Mouse (Mus musculus): ENCODE data around the gene Kdelc1. TPM values are rescaled to one million over a fixed set of nuclear protein-coding genes. Genes with fewer than 3 reads are reported as not detected.

The Kdelc1 gene
- total RNA-seq, 1 experiment = 28.4 TPM

DNA sequence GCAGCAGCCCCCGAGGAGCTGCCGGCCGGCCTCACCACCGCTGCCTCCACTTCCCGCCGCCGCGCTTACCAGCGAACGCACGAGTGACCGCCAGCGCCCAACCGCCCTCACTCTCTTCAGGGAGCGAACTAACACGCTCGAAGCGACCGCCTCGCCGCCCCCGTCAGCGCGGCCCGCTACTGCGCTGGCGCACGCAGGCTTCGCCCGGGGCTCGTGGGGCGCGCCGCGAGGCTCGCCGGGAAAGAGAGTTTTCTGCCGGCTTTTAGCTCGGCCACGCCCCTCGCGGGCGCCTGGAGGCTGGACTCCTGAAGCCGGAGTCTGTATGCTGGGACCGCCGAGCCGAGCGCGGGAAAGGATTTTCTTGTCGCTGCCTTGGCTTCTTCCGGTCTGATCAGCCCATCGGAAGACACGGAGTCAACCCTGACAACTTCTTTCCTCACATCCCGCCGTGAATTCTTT lies 16.3 kb downstream of the Kdelc1 start, which contains the start of gene Tex30:
Gene Tex30, minus strand, starts transcription at position 183 of the 459 bp plus-strand sequence.
- peaks cover 3% of the 10 kb centered on the region for H3K36me3 ChIP-seq (ENCODE audit: control insufficient read depth, insufficient read depth, low read length, poor library complexity, severe bottlenecking)
- H3K4me3 ChIP-seq (ENCODE audit: insufficient read depth in 1 of 2, low read depth in 1 of 2, low read length in 2 of 2, poor library complexity in 1 of 2, severe bottlenecking in 1 of 2) = peak within 1 kb of the TSS; percentile 83 to 88
- TF ChIP-seq ZC3H11A (IDR thresholded peaks at IDR 0.05; ENCODE audit: borderline replicate concordance, low read depth, low read length) (no peak), HCFC1 (IDR thresholded peaks at IDR 0.05; ENCODE audit: borderline replicate concordance, insufficient read depth, low read length) (peak; percentile 92)
- peak; percentile 90 for DNase-seq (ENCODE audit: low read depth, low spot score)
- H3K9ac ChIP-seq (ENCODE audit: insufficient read depth, low read depth, low read length, poor library complexity, severe bottlenecking) = peak within 1 kb of the TSS; percentile 89
- in situ Hi-C loops (cut with MboI; ENCODE audit: low sequenced_read_pairs in 2 of 2, unreplicated experiment in 2 of 2) = no loop called here
- no peaks in the 10 kb centered on the region for H3K9me3 ChIP-seq (ENCODE audit: control insufficient read depth, insufficient read depth, low read depth, low read length)
- peak within 1 kb of the TSS; percentile 27; the same call in 1 of the 2 replicates for H3K27ac ChIP-seq (ENCODE audit: insufficient read depth, low read depth, low read length, poor library complexity, severe bottlenecking)
- H3K4me1 ChIP-seq (ENCODE audit: control insufficient read depth in 2 of 2, insufficient read depth in 2 of 2, low read length in 2 of 2, poor library complexity in 1 of 2) = no peaks in the 10 kb centered on the region; a peak in 2 of 4 replicates

- no peak for DNase-seq (ENCODE audit: low read depth, low spot score)
- Histone ChIP-seq H3K27ac (ENCODE audit: insufficient read depth, low read depth, low read length, poor library complexity, severe bottlenecking) (peak overlapping the region; percentile 27; the same call in 1 of the 2 replicates), H3K4me1 (ENCODE audit: control insufficient read depth in 2 of 2, insufficient read depth in 2 of 2, low read length in 2 of 2, poor library complexity in 1 of 2) (no peaks in the 10 kb centered on the region; a peak in 2 of 4 replicates), H3K9me3 (ENCODE audit: control insufficient read depth, insufficient read depth, low read depth, low read length) (no peaks in the 10 kb centered on the region), H3K9ac (ENCODE audit: insufficient read depth, low read depth, low read length, poor library complexity, severe bottlenecking) (peak overlapping the region; percentile 89), H3K4me3 (ENCODE audit: insufficient read depth in 1 of 2, low read depth in 1 of 2, low read length in 2 of 2, poor library complexity in 1 of 2, severe bottlenecking in 1 of 2) (peak overlapping the region; percentile 83 to 88), H3K36me3 (ENCODE audit: control insufficient read depth, insufficient read depth, low read length, poor library complexity, severe bottlenecking) (peaks cover 3% of the 10 kb centered on the region)
- TF ChIP-seq ZNF384 (IDR thresholded peaks at IDR 0.05; ENCODE audit: low read depth, low read length) = peak; percentile 83
- TF ChIP-seq CHD2 (IDR thresholded peaks at IDR 0.05; ENCODE audit: low read depth, low read length) = no peak
- in situ Hi-C loops (cut with MboI; ENCODE audit: low sequenced_read_pairs in 2 of 2, unreplicated experiment in 2 of 2) = no loop called here
Measured at GRCm38 (mm10) chr1:44101448-44102225, 17.0 kb downstream of the Kdelc1 start.

DNA sequence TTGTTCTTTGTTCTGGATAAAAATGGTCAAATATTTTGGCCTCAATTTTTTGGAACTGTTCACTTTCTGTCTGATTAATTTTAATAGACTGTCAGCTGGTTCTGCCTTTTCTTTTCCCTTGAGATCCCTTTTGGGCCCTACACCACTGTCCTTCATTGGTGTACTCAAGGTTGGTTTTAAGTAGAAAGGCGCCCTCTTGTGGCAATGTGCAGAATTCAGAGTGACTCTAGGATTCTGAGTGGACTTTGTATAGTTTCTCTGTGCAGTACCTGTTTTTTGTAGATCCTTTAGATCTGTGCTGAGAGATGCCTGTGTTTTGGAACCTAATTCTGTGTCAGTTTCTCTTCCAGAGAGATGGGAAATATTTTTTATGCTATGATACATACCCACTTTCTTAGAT lies 54.0 kb downstream of the Kdelc1 start:
- no peak overlapping the region for H3K27ac ChIP-seq (ENCODE audit: insufficient read depth, low read depth, low read length, poor library complexity, severe bottlenecking)
- TF ChIP-seq MAFK (IDR thresholded peaks at IDR 0.05; ENCODE audit: insufficient read depth, low read depth, low read length) = no peak
- TF ChIP-seq ZNF384 (IDR thresholded peaks at IDR 0.05; ENCODE audit: low read depth, low read length) = no peak
- TF ChIP-seq CHD2 (IDR thresholded peaks at IDR 0.05; ENCODE audit: low read depth, low read length) = no peak
- TF ChIP-seq ZC3H11A (IDR thresholded peaks at IDR 0.05; ENCODE audit: borderline replicate concordance, low read depth, low read length) = peak; percentile 79; the same call in 1 of the 2 replicates
- TF ChIP-seq HCFC1 (IDR thresholded peaks at IDR 0.05; ENCODE audit: borderline replicate concordance, insufficient read depth, low read length) = no peak
- no peak overlapping the region for H3K9ac ChIP-seq (ENCODE audit: insufficient read depth, low read depth, low read length, poor library complexity, severe bottlenecking)
- H3K4me3 ChIP-seq (ENCODE audit: insufficient read depth in 1 of 2, low read depth in 1 of 2, low read length in 2 of 2, poor library complexity in 1 of 2, severe bottlenecking in 1 of 2) = no peak overlapping the region
- DNase-seq (ENCODE audit: low read depth, low spot score) = peak; percentile 60
- in situ Hi-C loops (cut with MboI; ENCODE audit: low sequenced_read_pairs in 2 of 2, unreplicated experiment in 2 of 2) = loop anchor here in 1 of 2 experiments (25.0 kb wide), 1 partner anchor 302 kb away; no protein-coding TSS in a partner anchor
- no peaks in the 10 kb centered on the region for H3K9me3 ChIP-seq (ENCODE audit: control insufficient read depth, insufficient read depth, low read depth, low read length)
- no peaks in the 10 kb centered on the region for H3K36me3 ChIP-seq (ENCODE audit: control insufficient read depth, insufficient read depth, low read length, poor library complexity, severe bottlenecking)
- no peaks in the 10 kb centered on the region for H3K4me1 ChIP-seq (ENCODE audit: control insufficient read depth in 2 of 2, insufficient read depth in 2 of 2, low read length in 2 of 2, poor library complexity in 1 of 2)

DNA sequence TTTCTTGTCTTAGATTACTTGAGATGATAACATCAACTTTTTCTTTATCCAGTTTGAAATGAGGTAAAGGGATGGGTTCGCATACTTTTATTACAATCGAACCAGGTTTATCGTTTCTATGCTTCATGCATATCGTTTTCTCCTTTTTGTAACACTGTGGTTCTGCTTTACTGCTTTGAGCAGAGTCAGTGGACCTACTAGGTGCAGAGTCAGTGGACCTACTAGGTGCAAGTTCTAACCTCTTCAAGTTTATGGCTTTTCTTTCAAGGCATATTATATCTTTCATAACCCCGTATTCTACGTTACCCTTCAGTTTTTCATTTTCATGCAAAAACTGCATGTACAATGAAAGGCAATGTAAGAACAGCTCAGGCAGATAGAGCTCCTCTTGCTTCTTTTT lies 55.2 kb downstream of the Kdelc1 start:
- TF ChIP-seq ZC3H11A (IDR thresholded peaks at IDR 0.05; ENCODE audit: borderline replicate concordance, low read depth, low read length) = no peak
- no peak for TF ChIP-seq ZNF384 (IDR thresholded peaks at IDR 0.05; ENCODE audit: low read depth, low read length)
- no peak for TF ChIP-seq MAFK (IDR thresholded peaks at IDR 0.05; ENCODE audit: insufficient read depth, low read depth, low read length)
- TF ChIP-seq HCFC1 (IDR thresholded peaks at IDR 0.05; ENCODE audit: borderline replicate concordance, insufficient read depth, low read length) = no peak
- no peak for TF ChIP-seq CHD2 (IDR thresholded peaks at IDR 0.05; ENCODE audit: low read depth, low read length)
- in situ Hi-C loops (cut with MboI; ENCODE audit: low sequenced_read_pairs in 2 of 2, unreplicated experiment in 2 of 2) = loop anchor here in 1 of 2 experiments (25.0 kb wide), 1 partner anchor 301 kb away; no protein-coding TSS in a partner anchor
- Histone ChIP-seq H3K9ac (ENCODE audit: insufficient read depth, low read depth, low read length, poor library complexity, severe bottlenecking) (no peak overlapping the region), H3K36me3 (ENCODE audit: control insufficient read depth, insufficient read depth, low read length, poor library complexity, severe bottlenecking) (no peaks in the 10 kb centered on the region), H3K27ac (ENCODE audit: insufficient read depth, low read depth, low read length, poor library complexity, severe bottlenecking) (no peak overlapping the region), H3K4me3 (ENCODE audit: insufficient read depth in 1 of 2, low read depth in 1 of 2, low read length in 2 of 2, poor library complexity in 1 of 2, severe bottlenecking in 1 of 2) (no peak overlapping the region), H3K4me1 (ENCODE audit: control insufficient read depth in 2 of 2, insufficient read depth in 2 of 2, low read length in 2 of 2, poor library complexity in 1 of 2) (no peaks in the 10 kb centered on the region), H3K9me3 (ENCODE audit: control insufficient read depth, insufficient read depth, low read depth, low read length) (no peaks in the 10 kb centered on the region)
- DNase-seq (ENCODE audit: low read depth, low spot score) = no peak

All from ES-E14 (cell line).